Mouse (Mus musculus) stomach, embryonic 14.5 days (tissue): ENCODE results near the gene Ggta1. TPM values are rescaled to one million over a fixed set of nuclear protein-coding genes. Genes with fewer than 3 reads are reported as not detected.

Source experiments
- ATAC-seq: fragments of 200-750 bp; cut with Nextera tagmentation; 2 replicates; pipeline ENCODE4 v1.8.0; 2017; ENCODE audit warnings: low read depth, moderate TSS enrichment; ENCODE audit not compliant: insufficient number of reproducible peaks, insufficient read depth, low FRiP score
- H3K27ac ChIP-seq: fragments of 300-500 bp; sonication (generic); 2 replicates; pipeline ENCODE4 v1.5.1; 2014; ENCODE audit warnings: mild to moderate bottlenecking, low read length, moderate library complexity, mixed read lengths
- H3K27me3 ChIP-seq: fragments of 300-500 bp; sonication (generic); 2 replicates; pipeline ENCODE4 v1.6.1; 2014; ENCODE audit warnings: low read length, control low read depth, mixed read lengths; ENCODE audit not compliant: control insufficient read depth, insufficient read depth
- H3K36me3 ChIP-seq: fragments of 300-500 bp; sonication (generic); 2 replicates; pipeline ENCODE4 v1.6.1; 2014; ENCODE audit warnings: mild to moderate bottlenecking, control low read depth, low read length, moderate library complexity, mixed read lengths; ENCODE audit not compliant: control insufficient read depth, insufficient read depth
- H3K4me1 ChIP-seq: fragments of 300-500 bp; sonication (generic); 2 replicates; pipeline ENCODE4 v1.6.1; 2014; ENCODE audit warnings: low read length, control low read depth, mixed read lengths; ENCODE audit not compliant: control insufficient read depth, insufficient read depth
- H3K4me2 ChIP-seq: fragments of 300-500 bp; sonication (generic); replicated peaks from 2 replicates; pipeline ENCODE4 v1.6.1; 2014; ENCODE audit warnings: low read depth, low read length, control low read depth
- H3K4me3 ChIP-seq: fragments of 300-500 bp; sonication (generic); 2 replicates; pipeline ENCODE4 v1.5.1; 2014; ENCODE audit warnings: low read depth, low read length, control low read depth
- H3K9ac ChIP-seq: fragments of 300-500 bp; sonication (generic); replicated peaks from 2 replicates; pipeline ENCODE4 v1.6.1; 2014; ENCODE audit warnings: low read depth, mild to moderate bottlenecking, control low read depth, low read length, moderate library complexity, mixed read lengths
- H3K9me3 ChIP-seq: fragments of 300-500 bp; sonication (generic); 2 replicates; pipeline ENCODE4 v1.6.1; 2016; ENCODE audit warnings: low read depth, low read length, control low read depth; ENCODE audit not compliant: control insufficient read depth
- WGBS: fragments of 180-500 bp; shearing (Covaris S2); extraction: QIAGEN DNeasy Blood & Tissue Kit; methylation state at CpG from one replicate; pipeline ENCODE4 v1.1.7; 2014; 5-methylcytosine and 5-hydroxymethylcytosine counted together
- polyA plus RNA-seq: library from polyadenylated mRNA; unstranded; fragments of >200 nt; fragmentation: Nextera tagmentation; extraction: Ambion mirVana; gene quantifications from 2 replicates; pipeline ENCODE4 v1.2.1, GENCODE M21; 2014

Gene Ggta1
- polyA plus RNA-seq, 1 experiment from 2014 or later = 23.5 TPM

GRCm38 (mm10) chr2:35379306-35379705, 83.7 kb downstream of the Ggta1 start:
- Histone ChIP-seq H3K4me2 (no peak overlapping the region), H3K4me1 (0 out of 2 replicates have a peak, but pooled peaks cover 5% of the 10 kb centered on the region), H3K27ac (no peak overlapping the region), H3K36me3 (no peaks in the 10 kb centered on the region), H3K4me3 (no peak overlapping the region), H3K27me3 (no peaks in the 10 kb centered on the region), H3K9ac (no peak overlapping the region), H3K9me3 (no peaks in the 10 kb centered on the region)
- no peak for ATAC-seq
- WGBS = 69% methylated on average over 9 of the region's 9 CpGs

- Histone ChIP-seq H3K4me1 (0 out of 2 replicates have a peak, but pooled peaks cover 5% of the 10 kb centered on the region), H3K9me3 (no peaks in the 10 kb centered on the region), H3K27me3 (no peaks in the 10 kb centered on the region), H3K9ac (no peak overlapping the region), H3K27ac (no peak overlapping the region), H3K4me3 (no peak overlapping the region), H3K4me2 (no peak overlapping the region), H3K36me3 (no peaks in the 10 kb centered on the region)
- 16% methylated on average over 6 of the region's 6 CpGs for WGBS
- ATAC-seq = no peak
These were observed 85.4 kb downstream of the Ggta1 start for GRCm38 (mm10) chr2:35377600-35377999.

- 0 out of 2 replicates have a peak, but pooled peaks cover 5% of the 10 kb centered on the region for H3K4me1 ChIP-seq
- H3K4me3 ChIP-seq = no peak overlapping the region
- no peak overlapping the region for H3K9ac ChIP-seq
- ATAC-seq = no peak
- no peaks in the 10 kb centered on the region for H3K36me3 ChIP-seq
- H3K27ac ChIP-seq = no peak overlapping the region
- H3K4me2 ChIP-seq = no peak overlapping the region
- 20% methylated on average over 3 of the region's 3 CpGs for whole genome bisulfite sequencing
- H3K27me3 ChIP-seq = no peaks in the 10 kb centered on the region
- no peaks in the 10 kb centered on the region for H3K9me3 ChIP-seq
These were observed 90.0 kb downstream of the Ggta1 start for GRCm38 (mm10) chr2:35373003-35373402.

GRCm38 (mm10) chr2:35370686-35371085, 92.3 kb downstream of the Ggta1 start:
- Histone ChIP-seq H3K27ac (no peak overlapping the region), H3K4me1 (no peaks in the 10 kb centered on the region), H3K27me3 (no peaks in the 10 kb centered on the region), H3K4me3 (no peak overlapping the region), H3K9me3 (no peaks in the 10 kb centered on the region), H3K9ac (no peak overlapping the region), H3K36me3 (no peaks in the 10 kb centered on the region), H3K4me2 (no peak overlapping the region)
- ATAC-seq = no peak

- Histone ChIP-seq H3K36me3 (no peaks in the 10 kb centered on the region), H3K4me3 (no peak within 1 kb of the TSS), H3K4me2 (no peak within 1 kb of the TSS), H3K4me1 (no peaks in the 10 kb centered on the region), H3K27me3 (no peaks in the 10 kb centered on the region), H3K9ac (no peak within 1 kb of the TSS), H3K9me3 (no peaks in the 10 kb centered on the region), H3K27ac (no peak within 1 kb of the TSS)
- no peak for ATAC-seq
- 72% methylated on average over 2 of the region's 2 CpGs for WGBS
These were observed 95.4 kb downstream of the Ggta1 start, which contains the start of gene 4930568D16Rik for GRCm38 (mm10) chr2:35367629-35368028. Gene 4930568D16Rik, minus strand, starts transcription at chr2:35367729.

Other genes with a start within 250 kb of the Ggta1 start
- gene Gsn, start 206.9 kb downstream of the Ggta1 start, polyA plus RNA-seq = 204 and 219 TPM in 2 replicates
- 61.2 and 66.1 TPM in 2 replicates for gene Stom, start 126.3 kb downstream of the Ggta1 start, polyA plus RNA-seq
- gene 4930568D16Rik, start 95.5 kb downstream of the Ggta1 start, polyA plus RNA-seq = not detected in 2 replicates
- not detected in 2 replicates for gene 4930402F06Rik, start 66.1 kb downstream of the Ggta1 start, polyA plus RNA-seq
- gene Dab2ip, start 95.0 kb upstream of the Ggta1 start, polyA plus RNA-seq = 44.8 and 49.7 TPM in 2 replicates